Mouse (Mus musculus): ENCODE data around the gene Sapcd1. TPM values are rescaled to one million over a fixed set of nuclear protein-coding genes. Genes with fewer than 3 reads are reported as not detected.

Sapcd1 gene
- polyA plus RNA-seq, 1 experiment from 2014 or later = 4.1 TPM

- TF ChIP-seq EP300 (IDR thresholded peaks at IDR 0.05; ENCODE audit: low read depth) (no peak), CTCF (IDR thresholded peaks at IDR 0.05; ENCODE audit: low read depth) (peak; percentile 46)
Observed at GRCm38 (mm10) chr17:35032323-35032870, 4.6 kb upstream of the Sapcd1 start.

GRCm38 (mm10) chr17:35031880-35032279 lies 4.1 kb upstream of the Sapcd1 start:
- no peak overlapping the region for H3K27ac ChIP-seq (ENCODE audit: low read depth)
- H3K36me3 ChIP-seq (replicated peaks; ENCODE audit: insufficient read depth, low read length) = no peaks in the 10 kb centered on the region
- H3K27me3 ChIP-seq (ENCODE audit: insufficient read depth, low read length) = no peaks in the 10 kb centered on the region
- WGBS (ENCODE audit: insufficient replicate concordance) = 78% methylated on average over 7 of the region's 7 CpGs
- peaks cover 14% of the 10 kb centered on the region for H3K4me1 ChIP-seq (ENCODE audit: insufficient read depth)
- no peak overlapping the region for H3K9ac ChIP-seq (replicated peaks)
- TF ChIP-seq CTCF (IDR thresholded peaks at IDR 0.05; ENCODE audit: low read depth) (no peak), EP300 (IDR thresholded peaks at IDR 0.05; ENCODE audit: low read depth) (no peak)
- no peak overlapping the region for H3K4me2 ChIP-seq (ENCODE audit: low read depth, low read length)
- H3K9me3 ChIP-seq (ENCODE audit: low read length) = no peaks in the 10 kb centered on the region
- no peak overlapping the region for H3K4me3 ChIP-seq (ENCODE audit: low read depth, low read length)
- DNase-seq = peak; percentile 18
- ATAC-seq = no peak

More at GRCm38 (mm10) chr17:35032323-35032870, 4.6 kb upstream of the Sapcd1 start:
- Histone ChIP-seq H3K9me3 (ENCODE audit: low read length) (no peaks in the 10 kb centered on the region), H3K36me3 (replicated peaks; ENCODE audit: insufficient read depth, low read length) (no peaks in the 10 kb centered on the region), H3K4me3 (ENCODE audit: low read depth, low read length) (no peak overlapping the region), H3K4me2 (ENCODE audit: low read depth, low read length) (no peak overlapping the region), H3K4me1 (ENCODE audit: insufficient read depth) (peaks cover 14% of the 10 kb centered on the region), H3K27ac (ENCODE audit: low read depth) (no peak overlapping the region), H3K9ac (replicated peaks) (no peak overlapping the region), H3K27me3 (ENCODE audit: insufficient read depth, low read length) (no peaks in the 10 kb centered on the region)
- DNase-seq (peak; percentile 20), ATAC-seq (no peak)
- WGBS (ENCODE audit: insufficient replicate concordance) = 65% methylated on average over 8 of the region's 8 CpGs

- Histone ChIP-seq H3K27me3 (ENCODE audit: insufficient read depth, low read length) (no peaks in the 10 kb centered on the region), H3K9me3 (ENCODE audit: low read length) (no peaks in the 10 kb centered on the region), H3K9ac (replicated peaks) (no peak overlapping the region), H3K36me3 (replicated peaks; ENCODE audit: insufficient read depth, low read length) (no peaks in the 10 kb centered on the region), H3K4me3 (ENCODE audit: low read depth, low read length) (no peak overlapping the region), H3K4me2 (ENCODE audit: low read depth, low read length) (no peak overlapping the region), H3K27ac (ENCODE audit: low read depth) (no peak overlapping the region), H3K4me1 (ENCODE audit: insufficient read depth) (peaks cover 14% of the 10 kb centered on the region)
- peak; percentile 14 for DNase-seq
- 91% methylated on average over 11 of the region's 11 CpGs for WGBS (ENCODE audit: insufficient replicate concordance)
- TF ChIP-seq EP300 (IDR thresholded peaks at IDR 0.05; ENCODE audit: low read depth) (no peak), CTCF (IDR thresholded peaks at IDR 0.05; ENCODE audit: low read depth) (no peak)
- ATAC-seq = no peak
Observed at GRCm38 (mm10) chr17:35031272-35031671, 3.5 kb upstream of the Sapcd1 start.

GRCm38 (mm10) chr17:35029691-35030532 lies 2.1 kb upstream of the Sapcd1 start:
- Histone ChIP-seq H3K4me1 (ENCODE audit: insufficient read depth) (peaks cover 12% of the 10 kb centered on the region), H3K36me3 (replicated peaks; ENCODE audit: insufficient read depth, low read length) (no peaks in the 10 kb centered on the region), H3K9ac (replicated peaks) (no peak overlapping the region; the same call in 1 of the 2 replicates), H3K9me3 (ENCODE audit: low read length) (no peaks in the 10 kb centered on the region), H3K27me3 (ENCODE audit: insufficient read depth, low read length) (no peaks in the 10 kb centered on the region), H3K4me3 (ENCODE audit: low read depth, low read length) (no peak overlapping the region), H3K27ac (ENCODE audit: low read depth) (peak overlapping the region; percentile 48; the same call in 1 of the 2 replicates), H3K4me2 (ENCODE audit: low read depth, low read length) (no peak overlapping the region)
- ATAC-seq = no peak
- no peak for TF ChIP-seq EP300 (IDR thresholded peaks at IDR 0.05; ENCODE audit: low read depth)
- TF ChIP-seq CTCF (IDR thresholded peaks at IDR 0.05; ENCODE audit: low read depth) = peak; percentile 70
- WGBS (ENCODE audit: insufficient replicate concordance) = 30% methylated on average over 19 of the region's 19 CpGs
- DNase-seq = peak; percentile 48

- ATAC-seq (no peak), DNase-seq (peak; percentile 11)
- no peaks in the 10 kb centered on the region for H3K36me3 ChIP-seq (replicated peaks; ENCODE audit: insufficient read depth, low read length)
- peaks cover 24% of the 10 kb centered on the region for H3K4me1 ChIP-seq (ENCODE audit: insufficient read depth)
- H3K9me3 ChIP-seq (ENCODE audit: low read length) = no peaks in the 10 kb centered on the region
- WGBS (ENCODE audit: insufficient replicate concordance) = 70% methylated on average over 2 of the region's 2 CpGs
- 0 out of 2 replicates have a peak, but pooled peaks cover under 1% of the 10 kb centered on the region for H3K27me3 ChIP-seq (ENCODE audit: insufficient read depth, low read length)
- H3K4me2 ChIP-seq (ENCODE audit: low read depth, low read length) = no peak overlapping the region
- no peak overlapping the region for H3K4me3 ChIP-seq (ENCODE audit: low read depth, low read length)
- H3K27ac ChIP-seq (ENCODE audit: low read depth) = 0 out of 2 replicates have a peak overlapping the region, but pooled peaks have one; percentile 11
- TF ChIP-seq CTCF (IDR thresholded peaks at IDR 0.05; ENCODE audit: low read depth) = no peak
- no peak for TF ChIP-seq EP300 (IDR thresholded peaks at IDR 0.05; ENCODE audit: low read depth)
- H3K9ac ChIP-seq (replicated peaks) = no peak overlapping the region
Observed at GRCm38 (mm10) chr17:35028315-35028714, 499 bp upstream of the Sapcd1 start.

- no peak overlapping the region for H3K4me3 ChIP-seq (ENCODE audit: low read depth, low read length)
- no peak overlapping the region for H3K9ac ChIP-seq (replicated peaks)
- no peak for ATAC-seq
- TF ChIP-seq EP300 (IDR thresholded peaks at IDR 0.05; ENCODE audit: low read depth) (no peak), CTCF (IDR thresholded peaks at IDR 0.05; ENCODE audit: low read depth) (no peak)
- peak; percentile 13 for DNase-seq
- no peaks in the 10 kb centered on the region for H3K36me3 ChIP-seq (replicated peaks; ENCODE audit: insufficient read depth, low read length)
- H3K4me2 ChIP-seq (ENCODE audit: low read depth, low read length) = no peak overlapping the region
- no peaks in the 10 kb centered on the region for H3K9me3 ChIP-seq (ENCODE audit: low read length)
- H3K4me1 ChIP-seq (ENCODE audit: insufficient read depth) = peaks cover 30% of the 10 kb centered on the region
- H3K27ac ChIP-seq (ENCODE audit: low read depth) = no peak overlapping the region
- whole genome bisulfite sequencing (ENCODE audit: insufficient replicate concordance) = 87% methylated on average over 5 of the region's 5 CpGs
- 0 out of 2 replicates have a peak, but pooled peaks cover 3% of the 10 kb centered on the region for H3K27me3 ChIP-seq (ENCODE audit: insufficient read depth, low read length)
Observed at GRCm38 (mm10) chr17:35026206-35026605, 1.6 kb downstream of the Sapcd1 start.

All from liver, postnatal 0 days (tissue).